Mouse (Mus musculus): ENCODE measurements around the gene Srsy. TPM values are rescaled to one million over a fixed set of nuclear protein-coding genes. Genes with fewer than 3 reads are reported as not detected.
"Not testable (repeated sequence)": the region's sequence is repeated elsewhere in the genome, so short reads cannot be mapped to it uniquely, and the experiment has no call there.

Srsy gene
- not detected in 2 replicates for polyA plus RNA-seq (2014; fragmentation: Nextera tagmentation; extraction: Ambion mirVana)

- not testable (repeated sequence) for H3K9ac ChIP-seq (replicated peaks; ENCODE audit: low read length); H3K9me3 ChIP-seq (ENCODE audit: control insufficient read depth, low read length); H3K27me3 ChIP-seq (ENCODE audit: control insufficient read depth, insufficient read depth, low read length); H3K27ac ChIP-seq (replicated peaks; ENCODE audit: low read depth, low read length); H3K36me3 ChIP-seq (ENCODE audit: control insufficient read depth, insufficient read depth, low read length); DNase-seq; H3K4me3 ChIP-seq (replicated peaks; ENCODE audit: low read depth, low read length); H3K4me2 ChIP-seq (ENCODE audit: low read length); H3K4me1 ChIP-seq (ENCODE audit: control insufficient read depth, insufficient read depth, low read length); ATAC-seq (ENCODE audit: low FRiP score, low TSS enrichment)
- no CpG with 5 or more reads among the region's 1 CpGs for WGBS
Measured at GRCm38 (mm10) chrY:17937230-17937629, at the start of gene Srsy. TSS of gene Srsy (minus strand) at chrY:17937330.

Other genes starting within 250 kb of the Srsy start
- not detected in 2 replicates for gene Gm21904, start 91.1 kb downstream of the Srsy start, polyA plus RNA-seq (2014; fragmentation: Nextera tagmentation; extraction: Ambion mirVana)
- not detected in 2 replicates for gene Gm20772, start 62.6 kb downstream of the Srsy start, polyA plus RNA-seq (2014; fragmentation: Nextera tagmentation; extraction: Ambion mirVana)
- gene Gm20831, start 62.6 kb downstream of the Srsy start, polyA plus RNA-seq (2014; fragmentation: Nextera tagmentation; extraction: Ambion mirVana): not detected in 2 replicates
- gene Gm21764, start 124.5 kb upstream of the Srsy start, polyA plus RNA-seq (2014; fragmentation: Nextera tagmentation; extraction: Ambion mirVana): not detected in 2 replicates
- not detected in 2 replicates for gene Ssty1, start 151.8 kb upstream of the Srsy start, polyA plus RNA-seq (2014; fragmentation: Nextera tagmentation; extraction: Ambion mirVana)

All from midbrain, embryonic 14.5 days (tissue).